Mouse (Mus musculus): Measurements from ENCODE around the gene Fndc3b.

GRCm38 (mm10) chr3:27622451-27622850 is 88.7 kb downstream of the Fndc3b start:
- TF ChIP-seq CTCF (IDR thresholded peaks at IDR 0.05; ENCODE audit: low read depth) (no peak), EP300 (optimal IDR thresholded peaks at IDR 0.05) (no peak)
